Mouse (Mus musculus) lung, embryonic 15.5 days (tissue): ENCODE results near the gene Hectd3. TPM values are rescaled to one million over a fixed set of nuclear protein-coding genes. Genes with fewer than 3 reads are reported as not detected.

Experiments used
- ATAC-seq: fragments of 200-750 bp; cut with Nextera tagmentation; 2 replicates; pipeline ENCODE4 v1.8.0; 2017; ENCODE audit warnings: moderate number of reproducible peaks, borderline replicate concordance; ENCODE audit not compliant: low FRiP score, low TSS enrichment; ENCODE audit errors: extremely low read depth
- H3K27ac ChIP-seq: fragments of 300-500 bp; sonication (generic); 2 replicates; pipeline ENCODE4 v1.5.1; 2015; ENCODE audit warnings: moderate library complexity, mild to moderate bottlenecking, inconsistent platforms
- H3K27me3 ChIP-seq: fragments of 300-500 bp; sonication (generic); 2 replicates; pipeline ENCODE4 v1.6.1; 2015; ENCODE audit warnings: inconsistent platforms
- H3K36me3 ChIP-seq: fragments of 300-500 bp; sonication (generic); 2 replicates; pipeline ENCODE4 v1.6.1; 2015; ENCODE audit warnings: inconsistent platforms
- H3K4me1 ChIP-seq: fragments of 300-500 bp; sonication (generic); 2 replicates; pipeline ENCODE4 v1.6.1; 2015; ENCODE audit warnings: inconsistent platforms
- H3K4me2 ChIP-seq: fragments of 300-500 bp; sonication (generic); 2 replicates; pipeline ENCODE4 v1.6.1; 2015; ENCODE audit warnings: inconsistent platforms, mild to moderate bottlenecking, moderate library complexity
- H3K4me3 ChIP-seq: fragments of 300-500 bp; sonication (generic); 2 replicates; pipeline ENCODE4 v1.5.1; 2015; ENCODE audit warnings: mild to moderate bottlenecking, inconsistent platforms
- H3K9ac ChIP-seq: fragments of 300-500 bp; sonication (generic); 2 replicates; pipeline ENCODE4 v1.6.1; 2015; ENCODE audit warnings: inconsistent platforms
- H3K9me3 ChIP-seq: fragments of 300-500 bp; sonication (generic); 2 replicates; pipeline ENCODE4 v1.6.1; 2016; ENCODE audit warnings: inconsistent platforms
- WGBS: fragments of 180-500 bp; shearing (Covaris S2); methylation state at CpG from one replicate; pipeline ENCODE4 v1.1.7; 2015; 5-methylcytosine and 5-hydroxymethylcytosine counted together
- polyA plus RNA-seq: library from polyadenylated mRNA; unstranded; fragments of >200 nt; fragmentation: Nextera tagmentation; extraction: Ambion mirVana; gene quantifications from 2 replicates; pipeline ENCODE4 v1.2.1, GENCODE M21; 2015

Gene Hectd3
- polyA plus RNA-seq, result 8.8 and 10.1 TPM in 2 replicates

DNA sequence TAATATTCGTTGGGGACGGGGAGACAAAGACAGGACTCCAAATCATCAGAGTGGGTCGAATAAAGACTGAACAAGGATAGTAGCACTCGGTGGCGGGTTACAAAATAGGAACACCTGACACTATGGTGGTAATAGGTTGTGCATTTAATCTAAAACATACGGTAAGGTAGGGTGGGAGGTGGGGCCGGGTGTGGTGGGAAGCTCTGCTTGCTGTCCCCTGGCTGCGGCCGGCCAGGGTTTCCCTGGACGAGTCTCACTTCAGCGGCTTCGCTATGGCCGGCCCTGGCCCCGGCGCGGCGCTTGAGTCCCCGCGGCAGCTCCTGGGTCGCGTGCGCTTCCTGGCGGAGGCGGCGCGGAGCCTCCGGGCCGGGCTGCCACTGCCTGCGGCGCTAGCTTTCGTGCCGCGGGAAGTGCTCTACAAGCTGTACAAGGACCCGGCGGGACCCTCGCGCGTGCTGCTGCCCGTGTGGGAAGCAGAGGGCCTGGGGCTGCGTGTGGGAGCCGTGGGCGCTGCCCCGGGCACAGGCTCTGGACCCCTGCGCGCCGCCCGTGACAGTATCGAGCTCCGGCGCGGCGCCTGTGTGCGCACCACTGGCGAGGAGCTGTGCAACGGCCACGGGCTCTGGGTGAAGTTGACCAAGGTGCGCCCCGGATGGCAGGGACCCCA is at the start of gene Hectd3:
Hectd3 (plus strand) TSS at position 187 of the 667 bp plus-strand sequence.
- peaks cover 25% of the 10 kb centered on the region for H3K4me1 ChIP-seq
- under 1% methylated on average over 45 of the region's 58 CpGs for WGBS
- peaks cover 19% of the 10 kb centered on the region for H3K36me3 ChIP-seq
- H3K27me3 ChIP-seq, result no peaks in the 10 kb centered on the region
- peak; percentile 39; the same call in 1 of the 2 replicates for ATAC-seq
- H3K4me2 ChIP-seq, result peak within 1 kb of the TSS; percentile 98
- H3K9ac ChIP-seq, result peak within 1 kb of the TSS; percentile 88
- peak within 1 kb of the TSS; percentile 69 for H3K27ac ChIP-seq
- H3K9me3 ChIP-seq, result no peaks in the 10 kb centered on the region
- peak within 1 kb of the TSS; percentile 99 for H3K4me3 ChIP-seq

DNA sequence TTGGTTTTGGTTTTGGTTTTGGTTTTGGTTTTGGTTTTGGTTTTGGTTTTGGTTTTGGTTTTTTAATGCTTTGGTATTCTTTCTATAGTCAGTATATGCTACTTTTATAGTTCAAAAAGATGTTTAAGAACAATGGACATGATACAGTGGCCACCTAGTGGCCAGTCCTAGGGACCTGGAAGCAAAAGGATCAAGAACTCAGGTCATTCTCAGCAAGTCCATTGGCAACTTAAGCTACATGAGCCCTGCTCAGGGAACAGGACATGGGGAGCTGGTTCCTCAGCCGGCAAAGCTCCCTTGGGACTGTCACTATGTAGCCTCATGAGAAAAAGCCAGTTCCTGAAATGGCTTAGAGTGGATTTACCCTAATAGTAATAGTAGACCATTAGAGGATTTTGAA is 43.5 kb upstream of the Hectd3 start:
- no peak overlapping the region for H3K9ac ChIP-seq
- ATAC-seq, result no peak
- no peaks in the 10 kb centered on the region for H3K4me1 ChIP-seq
- H3K4me3 ChIP-seq, result no peak overlapping the region
- no peak overlapping the region for H3K27ac ChIP-seq
- no peaks in the 10 kb centered on the region for H3K27me3 ChIP-seq
- no peaks in the 10 kb centered on the region for H3K9me3 ChIP-seq
- H3K4me2 ChIP-seq, result no peak overlapping the region
- no peaks in the 10 kb centered on the region for H3K36me3 ChIP-seq
- WGBS, result 43% methylated on average over 1 of the region's 1 CpGs

DNA sequence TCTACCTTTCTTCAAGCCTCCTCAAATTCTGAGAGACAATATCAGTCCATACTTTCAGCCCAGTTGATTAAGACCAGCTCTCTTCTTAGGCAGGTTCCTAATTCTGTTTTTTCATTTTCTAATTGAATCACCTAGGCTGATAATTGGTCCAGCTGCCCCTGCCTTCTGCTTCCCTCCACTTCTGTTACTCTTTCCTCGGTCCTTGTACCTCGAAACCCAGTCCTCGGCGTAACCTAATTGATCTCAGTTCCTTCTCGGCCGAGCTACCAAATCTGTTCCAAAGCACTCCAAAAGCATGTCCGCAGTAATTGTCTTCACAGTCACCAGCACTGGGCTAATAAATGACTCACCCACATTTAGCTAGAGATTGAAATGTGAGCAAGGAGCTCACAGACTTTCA is 40.2 kb upstream of the Hectd3 start:
- Histone ChIP-seq H3K27ac (no peak overlapping the region), H3K36me3 (no peaks in the 10 kb centered on the region), H3K4me3 (no peak overlapping the region), H3K4me1 (no peaks in the 10 kb centered on the region), H3K4me2 (no peak overlapping the region), H3K9ac (no peak overlapping the region), H3K27me3 (no peaks in the 10 kb centered on the region), H3K9me3 (no peaks in the 10 kb centered on the region)
- WGBS, result 90% methylated on average over 7 of the region's 7 CpGs
- ATAC-seq, result no peak

DNA sequence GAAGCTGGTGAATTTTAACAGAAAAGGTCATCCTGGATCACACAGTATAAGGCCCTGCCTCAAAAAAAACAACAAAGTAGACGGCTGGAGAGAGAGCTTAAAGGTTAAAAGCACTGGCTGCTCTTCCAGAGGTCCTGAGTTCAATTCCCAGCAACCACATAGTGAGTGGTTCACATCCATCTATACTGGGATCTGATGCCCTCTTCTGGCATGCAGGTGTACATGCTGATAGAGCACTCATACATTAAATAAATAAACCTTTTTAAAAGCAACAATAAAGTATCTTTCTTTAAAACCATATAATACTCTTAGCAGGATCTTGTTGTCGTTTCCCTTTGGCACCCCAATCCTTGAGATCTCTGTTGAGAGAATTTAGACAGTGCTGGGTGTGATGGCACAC is 18.6 kb upstream of the Hectd3 start:
- ATAC-seq, result no peak
- Histone ChIP-seq H3K9me3 (no peaks in the 10 kb centered on the region), H3K4me3 (no peak overlapping the region), H3K9ac (no peak overlapping the region), H3K4me2 (no peak overlapping the region), H3K36me3 (no peaks in the 10 kb centered on the region), H3K27me3 (no peaks in the 10 kb centered on the region), H3K4me1 (no peaks in the 10 kb centered on the region), H3K27ac (no peak overlapping the region)
- whole genome bisulfite sequencing, result 53% methylated on average over 2 of the region's 2 CpGs

DNA sequence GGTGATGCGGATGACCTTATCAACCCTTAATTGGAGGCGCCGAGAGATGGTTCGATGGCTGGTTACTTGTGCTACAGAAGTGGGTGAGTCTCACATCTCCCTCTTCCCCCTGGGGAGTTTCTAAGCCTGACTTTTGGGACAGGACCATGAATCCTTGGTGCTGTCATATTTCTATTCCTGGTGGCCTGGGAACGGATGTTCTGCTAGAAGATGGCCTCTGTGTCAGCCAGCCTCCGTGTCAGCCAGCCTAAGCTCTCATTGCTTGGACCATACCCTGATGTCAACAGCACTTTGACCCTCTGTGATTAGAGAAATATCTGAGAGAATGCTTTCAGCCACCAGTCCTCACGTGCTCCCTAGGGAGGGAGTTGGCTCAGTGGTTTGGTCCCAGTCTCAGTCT is 9.4 kb upstream of the Hectd3 start:
- WGBS, result 84% methylated on average over 7 of the region's 7 CpGs
- no peak overlapping the region for H3K4me3 ChIP-seq
- ATAC-seq, result no peak
- no peak overlapping the region for H3K27ac ChIP-seq
- no peaks in the 10 kb centered on the region for H3K27me3 ChIP-seq
- H3K9ac ChIP-seq, result no peak overlapping the region
- H3K36me3 ChIP-seq, result peaks cover 8% of the 10 kb centered on the region; the same call in 1 of the 2 replicates
- H3K9me3 ChIP-seq, result no peaks in the 10 kb centered on the region
- H3K4me2 ChIP-seq, result no peak overlapping the region
- no peaks in the 10 kb centered on the region for H3K4me1 ChIP-seq

DNA sequence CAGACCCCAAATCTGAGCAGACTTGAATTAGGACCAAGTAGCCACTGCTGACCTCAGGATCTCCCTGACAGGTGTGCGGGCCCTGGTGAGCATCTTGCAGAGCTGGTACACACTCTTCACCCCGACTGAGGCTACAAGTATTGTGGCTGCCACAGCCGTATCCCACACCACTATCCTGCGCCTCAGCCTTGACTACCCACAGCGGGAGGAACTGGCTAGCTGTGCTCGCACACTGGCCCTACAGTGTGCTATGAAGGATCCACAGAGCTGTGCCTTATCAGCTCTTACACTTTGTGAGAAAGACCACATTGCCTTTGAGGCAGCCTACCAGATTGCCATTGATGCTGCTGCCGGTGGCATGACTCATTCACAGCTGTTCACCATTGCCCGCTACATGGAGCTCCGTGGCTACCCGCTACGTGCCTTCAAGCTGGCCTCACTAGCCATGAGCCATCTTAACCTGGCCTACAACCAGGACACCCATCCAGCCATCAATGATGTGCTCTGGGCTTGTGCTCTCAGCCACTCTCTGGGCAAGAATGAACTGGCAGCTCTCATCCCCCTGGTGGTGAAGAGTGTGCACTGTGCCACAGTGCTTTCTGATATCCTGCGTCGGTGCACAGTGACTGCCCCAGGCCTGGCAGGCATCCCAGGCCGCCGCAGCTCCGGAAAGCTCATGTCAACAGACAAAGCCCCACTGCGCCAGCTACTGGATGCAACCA is 8.6 kb upstream of the Hectd3 start:
- Histone ChIP-seq H3K9ac (no peak overlapping the region), H3K4me1 (no peaks in the 10 kb centered on the region), H3K27ac (no peak overlapping the region), H3K27me3 (no peaks in the 10 kb centered on the region), H3K4me3 (no peak overlapping the region), H3K36me3 (peaks cover 8% of the 10 kb centered on the region; the same call in 1 of the 2 replicates), H3K9me3 (no peaks in the 10 kb centered on the region), H3K4me2 (no peak overlapping the region)
- WGBS, result 57% methylated on average over 17 of the region's 17 CpGs
- ATAC-seq, result peak; percentile 77

DNA sequence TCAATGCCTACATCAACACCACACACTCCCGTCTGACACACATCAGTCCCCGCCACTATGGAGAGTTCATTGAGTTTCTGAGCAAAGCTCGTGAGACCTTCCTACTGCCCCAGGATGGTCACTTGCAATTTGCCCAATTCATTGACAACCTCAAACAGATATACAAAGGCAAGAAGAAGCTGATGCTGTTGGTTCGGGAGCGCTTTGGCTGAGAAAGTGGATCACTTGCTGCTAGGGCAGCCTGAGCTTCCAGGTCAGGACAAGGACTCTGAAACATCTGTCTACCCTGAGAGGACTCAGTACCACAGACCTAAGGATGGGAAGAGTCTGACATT is 8.0 kb upstream of the Hectd3 start:
- WGBS, result 63% methylated on average over 5 of the region's 5 CpGs
- H3K36me3 ChIP-seq, result peaks cover 8% of the 10 kb centered on the region; the same call in 1 of the 2 replicates
- H3K4me3 ChIP-seq, result no peak overlapping the region
- ATAC-seq, result no peak
- H3K4me2 ChIP-seq, result no peak overlapping the region
- no peak overlapping the region for H3K27ac ChIP-seq
- H3K4me1 ChIP-seq, result no peaks in the 10 kb centered on the region
- no peaks in the 10 kb centered on the region for H3K9me3 ChIP-seq
- H3K9ac ChIP-seq, result no peak overlapping the region
- no peaks in the 10 kb centered on the region for H3K27me3 ChIP-seq

DNA sequence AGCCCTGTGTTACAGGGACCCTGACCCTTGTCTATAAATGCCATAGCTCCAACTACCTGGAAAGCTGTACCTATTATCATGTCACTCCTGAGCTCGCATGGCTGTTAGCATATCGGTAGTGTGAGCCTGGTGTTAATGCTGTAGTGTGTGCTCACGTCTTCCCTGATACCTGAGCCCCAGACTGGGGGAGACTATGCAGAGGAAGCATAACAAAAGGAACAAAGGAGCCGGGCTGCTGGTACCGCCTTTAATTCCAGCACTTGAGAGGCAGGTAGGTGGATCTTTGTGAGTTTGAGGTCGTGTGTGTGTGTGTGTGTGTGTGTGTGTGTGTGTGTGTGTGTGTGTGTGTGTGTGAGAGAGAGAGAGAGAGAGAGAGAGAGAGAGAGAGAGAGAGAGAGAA is 5.4 kb upstream of the Hectd3 start:
- Histone ChIP-seq H3K4me3 (no peak overlapping the region), H3K36me3 (peaks cover 8% of the 10 kb centered on the region; the same call in 1 of the 2 replicates), H3K9me3 (no peaks in the 10 kb centered on the region), H3K9ac (no peak overlapping the region), H3K27ac (no peak overlapping the region), H3K4me2 (no peak overlapping the region), H3K4me1 (peaks cover 14% of the 10 kb centered on the region), H3K27me3 (no peaks in the 10 kb centered on the region)
- ATAC-seq, result no peak
- 56% methylated on average over 6 of the region's 6 CpGs for WGBS

DNA sequence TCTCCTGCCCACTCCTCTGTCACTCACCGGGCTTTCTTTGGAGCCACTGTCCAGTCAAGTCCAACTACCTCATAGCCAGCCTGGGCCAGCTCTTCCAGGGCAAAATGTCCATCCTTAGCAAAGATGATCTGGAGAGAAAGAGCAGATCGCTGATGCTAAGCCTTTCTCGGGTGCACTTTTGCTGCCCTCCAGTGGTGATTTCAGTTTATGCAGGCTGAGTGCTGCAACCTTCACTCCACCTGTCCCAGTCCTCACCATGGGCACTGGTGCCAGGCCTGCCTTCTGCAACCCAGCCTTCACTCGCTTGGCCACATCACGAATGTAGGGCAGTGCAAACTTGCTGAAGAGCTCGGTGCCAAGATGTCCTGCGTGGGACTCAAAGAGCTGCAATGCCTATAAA is 3.8 kb upstream of the Hectd3 start:
- H3K36me3 ChIP-seq, result peaks cover 8% of the 10 kb centered on the region; the same call in 1 of the 2 replicates
- H3K9me3 ChIP-seq, result no peaks in the 10 kb centered on the region
- no peak for ATAC-seq
- H3K4me1 ChIP-seq, result peaks cover 22% of the 10 kb centered on the region
- H3K4me3 ChIP-seq, result no peak overlapping the region
- H3K9ac ChIP-seq, result no peak overlapping the region
- no peak overlapping the region for H3K27ac ChIP-seq
- no peak overlapping the region for H3K4me2 ChIP-seq
- no peaks in the 10 kb centered on the region for H3K27me3 ChIP-seq
- 7% methylated on average over 7 of the region's 7 CpGs for WGBS

DNA sequence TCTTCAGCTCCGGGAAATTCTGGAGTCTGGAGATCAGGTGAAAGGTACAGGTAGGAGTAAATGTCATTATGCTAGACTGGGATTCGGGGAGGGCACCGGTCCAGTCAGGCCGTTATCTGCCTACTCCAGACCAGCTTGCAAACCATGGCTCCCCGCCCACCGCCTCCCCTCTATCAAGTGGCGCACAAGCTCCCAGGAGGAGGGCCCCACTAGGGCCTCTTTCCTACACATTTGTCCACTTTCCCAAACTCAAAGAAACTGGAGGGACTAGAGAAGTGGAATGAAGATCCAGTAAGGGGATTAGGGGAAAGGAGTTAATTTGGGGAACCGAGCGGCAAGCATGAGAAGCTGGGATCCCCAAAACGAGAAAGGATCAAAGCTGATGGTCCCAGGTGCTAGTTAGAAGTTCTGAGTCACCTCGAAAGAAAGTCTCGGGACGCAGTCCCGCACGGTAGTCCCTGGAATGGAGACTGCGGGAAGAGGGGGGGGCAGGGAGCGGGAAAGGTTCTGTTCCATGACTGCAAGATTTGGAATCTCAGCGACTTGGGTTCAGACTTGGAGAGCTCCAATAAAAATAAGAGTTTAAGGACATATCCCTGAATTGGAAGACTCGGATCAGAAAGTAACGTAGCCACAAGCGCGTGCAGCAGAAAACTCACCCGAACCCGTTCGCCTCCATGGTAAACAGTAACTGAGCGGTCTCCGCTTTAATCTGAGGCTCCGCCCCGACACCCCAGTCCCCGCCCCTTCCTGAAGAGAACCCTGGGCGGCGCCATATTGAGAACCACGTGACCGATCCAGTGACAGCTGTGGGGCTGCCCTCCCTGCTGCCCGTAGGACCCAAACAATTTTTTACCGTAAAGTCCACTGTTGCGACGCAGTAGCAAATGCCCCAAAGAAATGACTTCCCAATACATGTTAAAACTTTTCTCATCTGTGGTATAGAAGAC is 1.2 kb upstream of the Hectd3 start, which contains the start of gene Urod:
Urod (minus strand) TSS at position 742 of the 950 bp plus-strand sequence.
- peaks cover 15% of the 10 kb centered on the region for H3K36me3 ChIP-seq
- peaks cover 25% of the 10 kb centered on the region for H3K4me1 ChIP-seq
- no peaks in the 10 kb centered on the region for H3K27me3 ChIP-seq
- peak within 1 kb of the TSS; percentile 98 for H3K4me2 ChIP-seq
- no peaks in the 10 kb centered on the region for H3K9me3 ChIP-seq
- peak within 1 kb of the TSS; percentile 88 for H3K9ac ChIP-seq
- ATAC-seq, result peak; percentile 95
- H3K4me3 ChIP-seq, result peak within 1 kb of the TSS; percentile 99
- under 1% methylated on average over 38 of the region's 38 CpGs for WGBS
- H3K27ac ChIP-seq, result peak within 1 kb of the TSS; percentile 69

DNA sequence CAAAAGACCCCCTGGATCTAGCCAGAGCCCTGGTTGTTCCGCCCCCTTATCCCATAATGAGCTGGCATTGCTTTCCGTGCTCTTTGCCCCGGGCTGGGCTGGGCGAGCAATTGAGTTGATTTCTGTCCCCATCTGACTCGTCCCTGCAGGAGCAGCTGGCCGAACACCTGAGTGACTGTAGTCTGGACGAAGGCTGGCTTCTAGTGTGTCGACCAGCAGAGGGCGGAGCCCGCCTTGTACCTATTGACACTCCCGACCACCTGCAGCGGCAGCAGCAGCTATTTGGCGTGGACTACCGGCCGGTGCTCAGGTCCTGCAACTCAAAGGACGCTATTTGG is 650 bp downstream of the Hectd3 start:
- H3K4me2 ChIP-seq, result peak overlapping the region; percentile 98
- WGBS, result 0% methylated on average over 16 of the region's 16 CpGs
- H3K36me3 ChIP-seq, result peaks cover 18% of the 10 kb centered on the region; the same call in 1 of the 2 replicates
- H3K4me3 ChIP-seq, result peak overlapping the region; percentile 99
- no peak for ATAC-seq
- no peaks in the 10 kb centered on the region for H3K9me3 ChIP-seq
- peak overlapping the region; percentile 88 for H3K9ac ChIP-seq
- peak overlapping the region; percentile 69 for H3K27ac ChIP-seq
- H3K4me1 ChIP-seq, result peaks cover 25% of the 10 kb centered on the region
- H3K27me3 ChIP-seq, result no peaks in the 10 kb centered on the region
